Mouse (Mus musculus): ENCODE measurements at regions not wholly inside any gene's neighbourhood (a gene's known extent, or its start where the extent isn't known, plus 50 kb on each side); places are given as distances from the start of the nearest gene placed in this dataset.
"Not testable (repeated sequence)": the region's sequence is repeated elsewhere in the genome, so short reads cannot be mapped to it uniquely, and the experiment has no call there.

GRCm38 (mm10) chr2:129914261-129914660 lies 97.9 kb upstream of the Tgm3 start:
- H3K9me3 ChIP-seq = no peaks in the 10 kb centered on the region
- H3K36me3 ChIP-seq (replicated peaks) = no peaks in the 10 kb centered on the region
- H3K4me1 ChIP-seq = peaks cover 23% of the 10 kb centered on the region
- no peak overlapping the region for H3K4me3 ChIP-seq
- WGBS = 87% methylated on average over 8 of the region's 8 CpGs
- no peak overlapping the region for H3K27ac ChIP-seq (replicated peaks)
- DNase-seq (ENCODE audit: low spot score) = no peak
- peaks cover 6% of the 10 kb centered on the region; the same call in 1 of the 2 replicates for H3K27me3 ChIP-seq (replicated peaks; ENCODE audit: low read depth, poor library complexity, severe bottlenecking)

DNA sequence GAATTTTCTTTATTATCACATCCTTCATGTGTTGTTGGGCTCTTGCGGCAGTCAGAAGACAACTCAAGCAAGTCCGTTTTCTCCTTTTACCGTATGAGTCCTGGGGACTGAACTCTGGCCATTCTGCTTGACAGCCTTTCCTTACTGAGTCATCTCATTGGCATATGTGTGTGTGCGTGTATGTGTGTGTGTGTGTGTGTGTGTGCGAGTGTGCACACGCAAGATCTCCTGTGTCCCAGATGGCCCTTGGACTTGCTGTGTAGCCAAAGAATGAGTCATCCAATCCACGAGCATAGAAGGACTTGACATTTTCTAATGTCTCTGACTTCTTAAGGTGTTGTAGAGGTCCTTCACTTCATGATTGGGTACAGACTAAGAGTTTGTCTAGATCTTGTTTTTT lies 95.7 kb upstream of the Tgm3 start:
- Histone ChIP-seq H3K4me3 (no peak overlapping the region), H3K9me3 (no peaks in the 10 kb centered on the region), H3K4me1 (peaks cover 11% of the 10 kb centered on the region), H3K27ac (replicated peaks) (no peak overlapping the region), H3K27me3 (replicated peaks; ENCODE audit: low read depth, poor library complexity, severe bottlenecking) (no peaks in the 10 kb centered on the region), H3K36me3 (replicated peaks) (no peaks in the 10 kb centered on the region)
- DNase-seq (ENCODE audit: low spot score) = no peak
- 94% methylated on average over 7 of the region's 7 CpGs for WGBS

DNA sequence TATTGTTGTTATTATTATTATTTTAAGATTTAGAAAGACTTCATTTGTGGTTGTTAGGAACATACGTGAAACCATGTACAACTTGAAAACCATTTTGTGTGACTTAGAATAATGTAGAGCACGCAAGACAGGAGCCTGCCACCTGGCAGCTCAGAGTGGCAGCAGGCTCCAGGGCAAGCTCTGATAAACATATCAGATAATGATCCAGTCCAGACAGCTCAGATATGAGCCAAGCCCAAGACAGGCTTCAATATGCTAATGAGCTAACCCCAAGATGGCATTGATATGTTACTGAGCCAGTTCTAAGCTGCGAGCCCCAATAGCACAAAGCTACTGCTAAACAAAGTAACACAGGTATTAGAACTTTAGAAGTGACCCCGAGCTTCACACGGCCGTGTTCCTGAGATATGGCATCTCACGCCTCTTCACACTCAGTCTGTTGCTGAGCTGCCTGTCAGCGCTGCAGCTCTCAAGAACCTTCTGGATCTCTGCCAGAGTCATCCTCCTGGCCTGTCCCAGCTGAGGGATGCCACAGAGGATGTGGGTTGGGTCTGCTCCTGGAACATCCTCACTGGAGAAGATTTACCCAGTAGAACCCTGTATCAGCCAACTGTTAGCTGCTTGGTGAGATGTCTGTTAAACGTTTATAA lies 93.9 kb upstream of the Tgm3 start:
- Histone ChIP-seq H3K9me3 (no peaks in the 10 kb centered on the region), H3K27ac (replicated peaks) (no peak overlapping the region), H3K36me3 (replicated peaks) (no peaks in the 10 kb centered on the region), H3K27me3 (replicated peaks; ENCODE audit: low read depth, poor library complexity, severe bottlenecking) (no peaks in the 10 kb centered on the region), H3K4me3 (no peak overlapping the region), H3K4me1 (peaks cover 12% of the 10 kb centered on the region)
- DNase-seq (ENCODE audit: low spot score) = no peak
- WGBS = 87% methylated on average over 9 of the region's 9 CpGs

DNA sequence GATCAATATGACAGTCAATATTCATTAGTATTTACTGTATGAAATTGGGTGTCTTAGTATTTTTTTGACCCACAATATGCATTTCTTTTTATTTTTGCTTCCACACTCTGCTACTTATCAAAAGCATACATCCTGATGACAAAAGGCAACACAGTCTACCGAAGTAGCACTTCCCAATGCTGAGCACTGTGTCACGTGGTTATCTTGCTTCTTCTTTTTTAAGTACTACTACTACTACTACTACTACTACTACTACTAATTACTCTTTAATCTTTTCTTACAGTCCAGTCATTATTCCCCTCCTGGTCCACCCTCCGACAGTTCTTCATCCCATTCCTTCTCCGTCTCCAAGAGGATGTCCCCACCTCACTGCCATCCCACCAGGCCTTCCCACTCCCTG lies 92.6 kb upstream of the Tgm3 start:
- no peak overlapping the region for H3K27ac ChIP-seq (replicated peaks)
- no peak for DNase-seq (ENCODE audit: low spot score)
- no peaks in the 10 kb centered on the region for H3K9me3 ChIP-seq
- no peaks in the 10 kb centered on the region for H3K27me3 ChIP-seq (replicated peaks; ENCODE audit: low read depth, poor library complexity, severe bottlenecking)
- no peak overlapping the region for H3K4me3 ChIP-seq
- H3K4me1 ChIP-seq = peaks cover 12% of the 10 kb centered on the region
- no peaks in the 10 kb centered on the region for H3K36me3 ChIP-seq (replicated peaks)
- 89% methylated on average over 4 of the region's 4 CpGs for WGBS

- no peak for DNase-seq (ENCODE audit: low spot score)
- 81% methylated on average over 2 of the region's 2 CpGs for WGBS
- H3K27ac ChIP-seq (replicated peaks) = no peak overlapping the region
- H3K27me3 ChIP-seq (replicated peaks; ENCODE audit: low read depth, poor library complexity, severe bottlenecking) = no peaks in the 10 kb centered on the region
- H3K36me3 ChIP-seq (replicated peaks) = no peaks in the 10 kb centered on the region
- H3K4me1 ChIP-seq = peaks cover 4% of the 10 kb centered on the region; the same call in 1 of the 2 replicates
- no peak overlapping the region for H3K4me3 ChIP-seq
- H3K9me3 ChIP-seq = no peaks in the 10 kb centered on the region
Measured at GRCm38 (mm10) chr2:129927218-129927617, 84.9 kb upstream of the Tgm3 start.

DNA sequence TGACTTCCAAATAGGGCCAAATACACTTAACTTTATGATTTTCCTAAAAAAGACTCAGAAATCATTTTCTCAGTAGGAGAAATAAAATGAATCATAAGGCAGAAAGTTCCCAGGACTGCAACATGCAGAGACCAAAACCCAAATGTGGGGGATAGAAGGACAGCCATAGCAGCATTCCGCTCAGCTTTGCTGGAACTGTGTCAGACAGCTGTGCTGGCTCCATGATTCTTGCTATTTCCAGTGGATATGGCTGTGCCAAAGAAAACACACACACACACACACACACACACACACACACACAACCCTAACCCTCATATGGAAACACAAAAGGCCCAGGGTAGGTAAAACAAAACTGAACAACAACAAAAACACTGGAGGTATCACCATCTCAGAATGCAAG lies 78.6 kb upstream of the Tgm3 start:
- H3K4me3 ChIP-seq = no peak overlapping the region
- H3K27ac ChIP-seq (replicated peaks) = no peak overlapping the region
- no peaks in the 10 kb centered on the region for H3K9me3 ChIP-seq
- WGBS = 89% methylated on average over 1 of the region's 1 CpGs
- H3K4me1 ChIP-seq = no peaks in the 10 kb centered on the region
- peak; percentile 3 for DNase-seq (ENCODE audit: low spot score)
- H3K27me3 ChIP-seq (replicated peaks; ENCODE audit: low read depth, poor library complexity, severe bottlenecking) = no peaks in the 10 kb centered on the region
- no peaks in the 10 kb centered on the region for H3K36me3 ChIP-seq (replicated peaks)

- peaks cover 2% of the 10 kb centered on the region; the same call in 1 of the 2 replicates for H3K27me3 ChIP-seq (replicated peaks; ENCODE audit: low read depth, poor library complexity, severe bottlenecking)
- DNase-seq (ENCODE audit: low spot score) = no peak
- 88% methylated on average over 4 of the region's 4 CpGs for WGBS
- no peaks in the 10 kb centered on the region for H3K9me3 ChIP-seq
- peaks cover 3% of the 10 kb centered on the region for H3K4me1 ChIP-seq
- H3K27ac ChIP-seq (replicated peaks) = no peak overlapping the region
- H3K36me3 ChIP-seq (replicated peaks) = no peaks in the 10 kb centered on the region
- H3K4me3 ChIP-seq = no peak overlapping the region
Measured at GRCm38 (mm10) chr2:129942824-129943223, 69.3 kb upstream of the Tgm3 start.

DNA sequence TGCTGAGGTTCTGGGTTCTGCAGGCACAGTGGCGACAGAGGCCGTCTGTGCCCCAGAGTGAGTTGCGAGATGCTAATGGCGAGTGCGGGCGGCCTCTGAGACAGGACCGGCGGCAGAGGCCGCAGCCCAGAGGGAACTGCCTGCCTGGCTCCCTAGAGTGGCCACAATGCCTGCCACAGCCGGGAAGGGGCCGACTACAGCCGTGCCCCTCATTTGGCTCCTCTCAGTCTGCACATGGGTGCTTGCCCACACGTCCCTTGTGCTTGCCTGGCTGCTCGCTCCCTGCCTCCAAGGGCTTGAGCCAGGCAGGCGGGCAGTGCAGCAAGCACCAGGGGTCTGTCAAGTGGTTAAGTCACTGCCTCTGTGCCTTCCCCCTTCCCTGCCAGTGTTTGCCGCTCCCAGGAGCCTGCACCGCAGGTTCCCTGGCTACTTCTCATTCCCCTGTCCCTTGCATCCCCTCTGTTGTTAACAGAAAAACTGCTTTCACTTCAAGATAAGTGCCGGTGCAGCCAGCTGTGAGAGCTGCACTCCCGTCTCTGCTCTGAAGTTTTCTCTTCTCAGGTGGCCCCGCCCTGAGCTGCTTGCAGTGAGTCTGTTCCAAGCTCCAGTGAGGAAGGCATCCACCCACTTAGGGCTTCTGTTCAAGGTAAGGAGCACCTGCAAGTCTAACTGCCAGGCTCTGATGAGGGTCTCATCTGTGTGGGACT lies 64.1 kb upstream of the Tgm3 start:
- peak overlapping the region; percentile 45 for H3K4me3 ChIP-seq
- H3K4me1 ChIP-seq = peaks cover 8% of the 10 kb centered on the region
- DNase-seq (ENCODE audit: low spot score) = peak; percentile 34
- peak overlapping the region; percentile 66 for H3K27ac ChIP-seq (replicated peaks)
- H3K36me3 ChIP-seq (replicated peaks) = no peaks in the 10 kb centered on the region
- H3K27me3 ChIP-seq (replicated peaks; ENCODE audit: low read depth, poor library complexity, severe bottlenecking) = peaks cover 5% of the 10 kb centered on the region; the same call in 1 of the 2 replicates
- 43% methylated on average over 20 of the region's 20 CpGs for WGBS
- no peaks in the 10 kb centered on the region for H3K9me3 ChIP-seq

GRCm38 (mm10) chr2:129949786-129950185 lies 62.4 kb upstream of the Tgm3 start:
- not testable (repeated sequence) for H3K27ac ChIP-seq (replicated peaks); H3K36me3 ChIP-seq (replicated peaks); H3K9me3 ChIP-seq; H3K4me1 ChIP-seq; H3K27me3 ChIP-seq (replicated peaks; ENCODE audit: low read depth, poor library complexity, severe bottlenecking); H3K4me3 ChIP-seq
- DNase-seq (ENCODE audit: low spot score) = peak; percentile 1
- 92% methylated on average over 6 of the region's 6 CpGs for WGBS

DNA sequence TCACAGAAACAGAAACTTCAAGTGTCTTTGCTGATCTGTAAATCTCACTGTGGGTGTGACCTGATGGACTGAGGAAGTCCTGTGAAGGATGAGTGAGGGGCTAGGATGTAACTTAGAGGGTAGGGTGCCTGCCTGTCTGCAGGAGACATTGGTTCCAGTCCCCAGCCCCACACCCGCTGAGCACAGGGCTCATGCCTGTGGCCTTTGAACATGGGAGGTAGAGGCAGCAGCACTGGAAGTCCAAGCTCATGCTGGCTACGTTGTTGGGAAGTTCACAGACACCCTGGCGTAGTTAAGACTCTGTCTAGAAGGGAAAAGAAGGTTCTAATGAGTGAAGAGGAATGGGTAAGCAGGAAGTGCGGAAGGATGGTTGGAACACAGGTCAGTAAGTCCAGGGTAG lies 59.7 kb upstream of the Tgm3 start:
- Histone ChIP-seq H3K4me1 (peaks cover 8% of the 10 kb centered on the region), H3K27ac (replicated peaks) (no peak overlapping the region), H3K36me3 (replicated peaks) (no peaks in the 10 kb centered on the region), H3K9me3 (no peaks in the 10 kb centered on the region), H3K4me3 (no peak overlapping the region), H3K27me3 (replicated peaks; ENCODE audit: low read depth, poor library complexity, severe bottlenecking) (peaks cover 5% of the 10 kb centered on the region; the same call in 1 of the 2 replicates)
- WGBS = 91% methylated on average over 4 of the region's 4 CpGs
- DNase-seq (ENCODE audit: low spot score) = peak; percentile 6

DNA sequence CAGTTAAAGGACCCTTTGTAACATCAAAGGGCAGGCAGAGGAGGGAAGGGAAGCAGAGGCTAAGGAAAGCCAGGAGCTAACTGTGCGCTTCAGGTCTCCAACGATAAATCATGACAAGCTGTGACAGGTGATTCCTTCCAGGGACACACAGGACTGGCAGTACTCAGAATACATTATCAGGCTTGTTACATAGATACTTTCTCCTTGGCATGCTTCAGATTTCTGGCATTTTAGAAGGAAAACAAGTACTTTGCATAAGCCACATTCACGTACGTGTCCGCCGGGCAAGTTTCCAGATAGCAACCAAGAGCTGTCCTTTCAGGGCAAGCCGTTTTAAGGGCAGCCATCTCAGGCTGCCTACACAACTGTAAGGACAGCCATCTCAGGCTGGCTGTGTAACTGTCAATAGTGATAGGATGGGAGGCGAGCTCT lies 56.9 kb upstream of the Tgm3 start:
- no peak overlapping the region for H3K4me3 ChIP-seq
- H3K9me3 ChIP-seq = no peaks in the 10 kb centered on the region
- H3K4me1 ChIP-seq = no peaks in the 10 kb centered on the region
- no peaks in the 10 kb centered on the region for H3K36me3 ChIP-seq (replicated peaks)
- H3K27ac ChIP-seq (replicated peaks) = no peak overlapping the region
- H3K27me3 ChIP-seq (replicated peaks; ENCODE audit: low read depth, poor library complexity, severe bottlenecking) = no peaks in the 10 kb centered on the region
- 85% methylated on average over 8 of the region's 8 CpGs for WGBS
- DNase-seq (ENCODE audit: low spot score) = peak; percentile 7

DNA sequence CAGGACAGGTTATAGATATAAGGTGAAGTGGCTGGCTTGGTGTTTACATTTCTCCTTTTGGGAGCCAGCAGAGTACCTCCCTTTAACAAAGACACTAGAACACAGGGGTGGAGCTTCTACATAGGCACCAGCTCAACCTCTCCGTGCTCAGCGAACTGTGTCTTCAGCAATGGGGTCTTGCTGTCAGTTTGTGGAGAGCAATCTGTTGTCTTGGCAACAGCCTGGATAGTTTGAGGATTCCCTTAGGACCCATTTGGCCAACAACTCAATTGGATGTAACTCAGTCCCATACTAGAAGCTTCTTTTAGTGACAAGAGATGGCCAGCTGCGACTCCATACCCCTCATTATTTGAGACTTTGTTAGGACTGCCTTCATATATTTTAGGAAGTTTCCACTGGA lies 54.0 kb upstream of the Tgm3 start:
- no peak overlapping the region for H3K27ac ChIP-seq (replicated peaks)
- no peak for DNase-seq (ENCODE audit: low spot score)
- WGBS = 77% methylated on average over 3 of the region's 3 CpGs
- no peaks in the 10 kb centered on the region for H3K9me3 ChIP-seq
- no peaks in the 10 kb centered on the region for H3K27me3 ChIP-seq (replicated peaks; ENCODE audit: low read depth, poor library complexity, severe bottlenecking)
- no peaks in the 10 kb centered on the region for H3K36me3 ChIP-seq (replicated peaks)
- H3K4me3 ChIP-seq = no peak overlapping the region
- H3K4me1 ChIP-seq = no peaks in the 10 kb centered on the region

DNA sequence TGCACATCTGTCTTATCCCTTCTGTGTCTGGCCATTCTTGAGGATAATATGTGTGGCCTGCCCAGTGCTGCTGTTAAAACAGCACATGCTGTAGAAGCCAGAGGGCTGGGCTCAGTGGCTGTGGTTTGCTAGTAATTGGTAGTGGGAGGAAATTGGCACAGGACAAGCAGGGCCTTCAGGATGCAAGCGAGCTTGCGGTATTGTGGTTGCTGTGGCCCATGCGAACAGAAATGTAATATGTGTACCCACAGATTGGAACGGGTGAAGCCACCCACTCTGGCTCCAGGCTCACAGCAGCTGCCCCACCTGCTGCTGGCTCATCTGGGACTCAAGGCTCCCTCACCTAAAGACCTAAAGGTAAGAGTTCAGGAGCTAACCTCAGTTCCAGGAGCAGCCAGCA lies 51.8 kb upstream of the Tgm3 start:
- WGBS = 90% methylated on average over 4 of the region's 4 CpGs

More for the DNA sequence above, 51.8 kb upstream of the Tgm3 start:
- Histone ChIP-seq H3K4me1 (no peaks in the 10 kb centered on the region), H3K9me3 (no peaks in the 10 kb centered on the region), H3K27ac (replicated peaks) (no peak overlapping the region), H3K27me3 (replicated peaks; ENCODE audit: low read depth, poor library complexity, severe bottlenecking) (no peaks in the 10 kb centered on the region), H3K36me3 (replicated peaks) (no peaks in the 10 kb centered on the region), H3K4me3 (no peak overlapping the region)
- no peak for DNase-seq (ENCODE audit: low spot score)
